In genomic region chr11:52283596-52284571, GRCm38 (mm10) we compare ENCODE assay signal across 8 mouse cellular contexts. TPM values are rescaled to one million over a fixed set of nuclear protein-coding genes. Genes with fewer than 3 reads are reported as not detected.
DNase-seq lines count a peak whose midpoint lies in the region; TF ChIP-seq lines count a peak whose summit lies in the region.

No protein-coding gene starts in this region.

- WGBS in olfactory bulb, adult 2 months, result 32% methylated on average over 44 of the region's 44 CpGs

- TF ChIP-seq CTCF in olfactory bulb, adult 2 months (IDR thresholded peaks at IDR 0.05; ENCODE audit: insufficient read depth, low read depth, low read length), result no peak

- H3K4me1 ChIP-seq in olfactory bulb, adult 2 months (ENCODE audit: control insufficient read depth, insufficient read depth, low read length), result peaks cover 52% of the 10 kb centered on the region

- H3K4me3 ChIP-seq in olfactory bulb, adult 2 months (ENCODE audit: insufficient read depth, low read depth, low read length), result peak overlapping the region; percentile 33

- TF ChIP-seq POLR2A in olfactory bulb, adult 2 months (IDR thresholded peaks at IDR 0.05; ENCODE audit: insufficient read depth, low read depth, low read length), result no peak

- DNase-seq in right cerebral cortex, postnatal 14 days, result peak; percentile 47
- no peak for DNase-seq in right cerebral cortex, adult 18-20 months
- peak; percentile 73 for DNase-seq in embryo, embryonic 11 days
- peak; percentile 57 to 59 for DNase-seq in heart, adult 9 months (ENCODE audit: low spot score in 2 of 2)
- peak; percentile 52 for DNase-seq in kidney, adult 18-20 months
- DNase-seq in lung, adult 18-20 months, result peak; percentile 73 to 87
- no peak for DNase-seq in spleen, adult 18-20 months

- peak overlapping the region; percentile 10 for H3K27ac ChIP-seq in olfactory bulb, adult 2 months (ENCODE audit: insufficient read depth, low read depth, low read length)

RNA-seq across cellular contexts. Expression of gene Tcf7, which starts 1.1 kb away (rescaled TPM):
- 377 and 809 TPM in 2 replicates for polyA plus RNA-seq in olfactory bulb, adult 2 months (2012; ENCODE audit: insufficient read depth, insufficient read length, low replicate concordance, missing spikeins)

RNA-seq across cellular contexts. Expression of gene Skp1a, which starts 52.1 kb away (rescaled TPM):
- 531 TPM in 1 of 2 replicates, not detected in the other for polyA plus RNA-seq in olfactory bulb, adult 2 months (2012; ENCODE audit: insufficient read depth, insufficient read length, low replicate concordance, missing spikeins)

Comparison
In these comparisons a context has a peak if more than half of its experiments do, and no peak if none do; other contexts are left out.
1. DNase-seq: peak in right cerebral cortex, postnatal 14 days (single experiment), embryo, embryonic 11 days (single experiment), heart, adult 9 months (2 of 2), kidney, adult 18-20 months (single experiment) and lung, adult 18-20 months (2 of 2); none in right cerebral cortex, adult 18-20 months (single experiment) and spleen, adult 18-20 months (0 of 2).